Mouse (Mus musculus): ENCODE measurements around the gene Phactr2.

Phactr2 gene

GRCm38 (mm10) chr10:13162031-13162430 is 312.2 kb downstream of the Phactr2 start:
- DNase-seq (ENCODE audit: low spot score in 2 of 2), result no peak

GRCm38 (mm10) chr10:13160913-13161312 is 313.3 kb downstream of the Phactr2 start:
- DNase-seq (ENCODE audit: low spot score in 2 of 2), result no peak
